Mouse (Mus musculus): ENCODE measurements at regions not wholly inside any gene's neighbourhood (a gene's known extent, or its start where the extent isn't known, plus 50 kb on each side); places are given as distances from the start of the nearest gene placed in this dataset.

DNA sequence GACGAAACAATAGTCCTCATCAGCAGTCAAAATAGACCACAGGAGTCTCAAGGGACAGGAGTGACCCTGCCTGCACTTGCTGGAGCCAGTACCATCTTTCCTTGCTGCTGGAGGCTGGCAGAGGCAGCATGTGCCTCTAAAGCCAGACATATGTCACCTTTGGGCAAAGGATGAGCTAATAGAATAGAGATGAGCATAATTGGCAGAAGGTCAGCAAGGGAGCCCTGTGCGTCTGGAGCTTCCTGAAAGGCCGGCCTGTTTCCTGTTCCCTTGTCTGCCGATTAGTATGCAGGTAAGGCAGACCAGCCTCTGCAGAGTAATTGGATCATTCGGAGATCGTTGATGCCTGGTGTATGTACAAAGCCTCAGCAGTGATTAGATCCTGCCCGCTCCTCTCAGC lies 87.0 kb upstream of the Rbfox1 start:
- TF ChIP-seq CTCF (IDR thresholded peaks at IDR 0.05; ENCODE audit: extremely low read depth, insufficient read depth, insufficient read length, insufficient replicate concordance), result no peak
- TF ChIP-seq POLR2A (IDR thresholded peaks at IDR 0.05; ENCODE audit: low read depth, low read length), result no peak

Data from spleen, adult 2 months (tissue).